Mouse (Mus musculus) MEL-GATA-1-ER (cell line): ENCODE data around the gene Rab37.

ENCODE experiments used
- DNase-seq: peaks from one replicate; pipeline ENCODE4 v3.0.0-alpha.2; 2012; ENCODE audit warnings: low read depth; ENCODE audit errors: extremely low read depth

Rab37 gene

GRCm38 (mm10) chr11:115164341-115164975, 73.2 kb downstream of the Rab37 start:
- no peak for DNase-seq

DNA sequence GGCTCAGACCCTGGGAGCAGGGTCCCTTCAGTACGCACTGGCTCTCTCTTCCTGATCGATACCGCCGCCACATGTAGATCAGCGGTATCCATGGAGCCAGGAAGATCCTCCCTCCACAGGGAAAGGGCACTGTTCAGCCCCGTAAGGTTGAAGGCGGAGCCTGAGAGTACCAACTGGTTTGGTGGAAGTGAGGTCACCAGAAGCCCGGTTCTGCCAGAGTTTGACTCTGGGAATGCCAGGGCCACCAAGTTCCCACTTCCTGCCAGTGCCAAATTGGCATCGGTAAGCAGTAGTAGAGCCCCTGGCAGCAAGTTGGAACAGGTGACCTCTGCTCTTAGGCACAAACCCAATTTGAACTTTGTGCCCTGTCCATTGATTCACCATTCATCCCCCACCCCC, 73.7 kb downstream of the Rab37 start:
- no peak for DNase-seq

DNA sequence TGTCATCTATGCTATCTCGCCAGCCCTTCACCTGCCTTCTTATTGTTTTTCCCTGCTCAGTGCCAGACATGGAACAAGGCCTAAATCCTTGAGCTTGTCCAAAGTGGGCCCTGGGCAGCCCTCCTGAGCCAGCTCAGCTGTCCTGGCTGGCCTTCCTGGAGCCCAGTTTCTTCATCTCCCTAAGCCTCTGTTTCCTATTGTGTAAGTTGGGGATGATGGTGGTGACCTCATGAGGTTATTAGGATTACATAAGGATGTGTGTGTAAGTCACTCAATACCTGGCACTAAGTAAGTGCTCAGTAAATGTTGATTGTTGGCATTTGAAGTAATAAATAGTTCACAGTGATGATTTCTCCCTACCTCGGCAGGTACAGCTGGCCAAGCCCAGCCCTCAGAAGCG, 75.5 kb downstream of the Rab37 start:
- no peak for DNase-seq

DNA sequence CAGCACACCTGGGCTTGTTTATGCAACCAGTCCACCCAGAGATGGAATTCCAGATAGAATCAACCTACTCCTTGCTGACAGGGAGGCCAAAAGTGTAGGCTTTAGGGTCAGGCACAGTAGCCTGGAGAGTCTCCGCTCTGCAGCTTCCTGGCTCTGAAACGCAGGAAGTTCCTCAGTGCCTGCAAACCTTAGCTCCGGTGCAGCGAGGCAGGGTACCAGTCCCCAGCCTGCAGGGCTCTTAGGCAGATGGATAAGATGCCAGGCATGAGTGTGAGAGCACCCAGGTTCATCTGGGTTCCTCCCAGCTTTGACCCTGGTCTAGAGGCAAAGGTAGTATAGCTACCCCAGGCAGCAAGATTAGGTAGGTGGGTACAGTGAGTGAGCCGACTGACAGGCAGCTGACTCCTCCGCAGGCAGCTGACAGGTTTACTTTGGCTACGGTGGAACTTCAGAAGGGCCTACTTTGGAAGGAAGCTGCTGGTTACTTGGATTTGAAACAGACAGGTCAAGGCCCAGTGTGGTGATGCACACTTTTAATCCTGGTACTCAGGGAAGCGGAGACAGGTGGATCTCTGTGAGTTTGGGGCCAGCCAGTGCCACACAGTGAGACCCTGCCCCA, 76.5 kb downstream of the Rab37 start:
- DNase-seq = no peak

- no peak for DNase-seq
Measured at GRCm38 (mm10) chr11:115169430-115169829, 78.2 kb downstream of the Rab37 start.

DNA sequence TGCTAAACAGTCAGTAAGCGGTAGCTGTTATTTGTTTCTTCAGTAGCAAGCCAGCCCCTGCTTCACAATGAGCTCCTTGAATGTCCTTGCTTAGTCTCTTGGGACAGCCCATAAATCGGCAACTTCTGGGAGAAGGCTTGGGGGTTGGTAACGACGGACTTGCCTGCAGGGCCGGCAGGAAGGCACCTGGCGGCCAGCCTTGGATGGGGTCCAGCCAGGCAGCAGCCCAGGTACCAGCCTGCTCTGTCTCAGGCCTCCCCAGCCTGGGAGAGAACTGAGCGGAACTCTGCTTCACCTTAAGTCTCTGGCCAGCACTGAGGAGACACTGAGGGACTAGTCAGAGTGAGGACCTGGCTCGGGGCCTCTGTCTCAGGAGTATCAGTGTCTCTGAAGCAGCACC, 79.9 kb downstream of the Rab37 start:
- no peak for DNase-seq

DNA sequence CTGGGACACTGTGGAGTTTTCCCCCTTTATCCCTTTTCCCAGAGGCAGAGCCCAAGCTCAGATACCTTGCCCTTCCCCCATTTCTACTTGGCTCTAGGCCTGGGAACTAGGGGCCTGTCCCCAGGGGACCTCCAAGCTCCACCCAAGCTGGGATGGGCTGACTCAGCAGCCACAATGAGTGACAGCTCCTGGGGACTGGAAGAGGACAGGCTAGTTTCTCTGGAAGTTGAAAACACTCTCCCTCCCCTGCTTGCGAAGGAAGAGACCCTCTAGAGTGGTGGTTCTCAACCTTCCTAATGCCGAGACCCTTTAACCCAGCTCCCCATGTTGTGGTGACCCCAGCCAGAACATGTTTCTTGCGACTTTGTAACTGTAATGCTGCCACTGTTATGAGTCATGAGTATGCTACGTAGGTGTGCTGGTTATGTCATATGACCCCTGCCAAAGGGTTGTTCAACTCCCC, 81.6 kb downstream of the Rab37 start:
- DNase-seq = no peak

DNA sequence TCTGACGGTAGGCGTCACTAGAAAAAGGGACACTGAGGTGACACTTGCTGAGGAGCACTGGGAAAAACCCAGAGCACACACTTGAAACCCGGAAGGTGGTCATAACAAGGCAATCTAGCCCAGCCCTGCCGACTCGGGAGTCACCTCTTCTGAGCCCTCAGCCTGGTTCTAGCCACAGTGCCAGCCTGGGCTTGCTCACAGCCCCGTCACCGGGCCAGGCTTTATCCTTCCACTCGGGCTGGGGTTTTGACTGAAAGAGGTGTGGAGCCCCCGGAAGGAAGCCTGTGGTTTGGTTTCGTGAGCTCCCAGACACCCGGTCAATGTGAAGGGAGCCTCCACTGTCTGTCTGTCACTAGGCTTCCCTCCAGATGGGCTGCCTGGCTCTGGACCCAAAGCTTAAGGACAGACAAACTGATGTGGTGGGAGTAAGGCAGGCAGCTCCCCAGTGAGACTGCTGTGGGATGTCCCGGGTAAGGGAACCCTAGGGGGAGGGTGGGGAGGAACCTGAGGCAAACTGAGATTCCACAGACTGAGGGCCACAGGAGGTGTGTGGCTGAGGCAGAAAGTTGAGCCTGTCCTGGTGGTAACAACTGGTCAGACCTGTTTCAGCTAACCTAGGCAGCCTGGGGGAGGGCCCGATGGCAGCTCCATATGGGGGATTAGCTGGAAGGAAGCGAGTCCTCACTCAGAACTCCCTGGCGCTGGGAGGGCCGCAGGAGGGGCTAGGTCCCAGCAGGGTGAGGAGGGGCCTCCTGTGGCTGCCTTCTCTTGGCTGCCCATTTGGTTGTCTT, 82.5 kb downstream of the Rab37 start:
- DNase-seq = no peak

GRCm38 (mm10) chr11:115176399-115177190, 85.4 kb downstream of the Rab37 start:
- no peak for DNase-seq

GRCm38 (mm10) chr11:115177559-115178195, 86.4 kb downstream of the Rab37 start:
- DNase-seq = no peak

- DNase-seq = no peak
Measured at GRCm38 (mm10) chr11:115178766-115179165, 87.5 kb downstream of the Rab37 start.

DNA sequence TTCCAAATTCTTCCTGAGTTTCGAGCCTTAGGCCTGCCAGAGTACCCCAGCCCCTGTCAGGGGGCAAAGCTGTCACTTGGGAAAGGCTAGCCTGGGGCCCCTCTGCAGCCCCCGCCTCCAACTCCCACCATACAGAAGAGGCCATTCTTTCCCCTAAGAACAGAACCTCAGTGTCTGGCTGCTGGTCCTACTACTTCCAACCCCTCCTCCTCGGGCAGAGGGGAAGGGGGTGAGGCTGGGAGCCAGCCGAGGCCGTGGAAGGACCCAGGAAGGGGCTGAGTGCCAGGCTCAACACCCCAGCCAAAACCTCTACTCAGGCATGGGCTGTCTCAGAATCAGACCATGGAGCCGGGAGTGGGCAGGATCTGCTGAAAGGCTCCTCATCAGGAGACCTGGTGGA, 88.0 kb downstream of the Rab37 start:
- DNase-seq = no peak

- DNase-seq = no peak
Measured at GRCm38 (mm10) chr11:115179881-115180280, 88.7 kb downstream of the Rab37 start.

- no peak for DNase-seq
Measured at GRCm38 (mm10) chr11:115181913-115182638, 90.8 kb downstream of the Rab37 start.

DNA sequence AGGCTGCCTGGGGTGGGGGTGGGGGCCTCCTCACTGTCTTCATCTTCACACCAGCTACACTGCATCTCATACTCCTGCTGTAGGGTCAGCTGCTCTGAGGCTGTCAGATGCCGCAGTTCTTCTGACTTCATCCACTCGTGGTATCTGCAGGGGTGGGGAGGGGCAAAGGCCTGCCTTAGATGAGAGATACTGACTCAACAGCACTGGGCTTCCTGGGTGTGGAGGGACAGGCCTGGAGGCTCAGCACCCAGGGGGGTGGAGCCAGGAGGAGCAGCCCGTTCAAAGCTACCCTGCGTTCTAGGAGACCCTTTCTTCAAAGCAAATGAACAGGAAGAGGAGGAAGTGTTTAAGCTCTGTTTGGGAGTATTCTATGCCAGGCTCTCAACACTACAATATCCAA, 93.7 kb downstream of the Rab37 start:
- DNase-seq = no peak

GRCm38 (mm10) chr11:115187224-115187639, 96.0 kb downstream of the Rab37 start, which contains the start of gene Tmem104:
Tmem104 (plus strand) TSS chr11:115187487.
- peak; percentile 90 for DNase-seq

GRCm38 (mm10) chr11:115187693-115188092, 96.5 kb downstream of the Rab37 start, which contains the start of gene Nat9:
Nat9 (minus strand) TSS chr11:115187859.
- no peak for DNase-seq

DNA sequence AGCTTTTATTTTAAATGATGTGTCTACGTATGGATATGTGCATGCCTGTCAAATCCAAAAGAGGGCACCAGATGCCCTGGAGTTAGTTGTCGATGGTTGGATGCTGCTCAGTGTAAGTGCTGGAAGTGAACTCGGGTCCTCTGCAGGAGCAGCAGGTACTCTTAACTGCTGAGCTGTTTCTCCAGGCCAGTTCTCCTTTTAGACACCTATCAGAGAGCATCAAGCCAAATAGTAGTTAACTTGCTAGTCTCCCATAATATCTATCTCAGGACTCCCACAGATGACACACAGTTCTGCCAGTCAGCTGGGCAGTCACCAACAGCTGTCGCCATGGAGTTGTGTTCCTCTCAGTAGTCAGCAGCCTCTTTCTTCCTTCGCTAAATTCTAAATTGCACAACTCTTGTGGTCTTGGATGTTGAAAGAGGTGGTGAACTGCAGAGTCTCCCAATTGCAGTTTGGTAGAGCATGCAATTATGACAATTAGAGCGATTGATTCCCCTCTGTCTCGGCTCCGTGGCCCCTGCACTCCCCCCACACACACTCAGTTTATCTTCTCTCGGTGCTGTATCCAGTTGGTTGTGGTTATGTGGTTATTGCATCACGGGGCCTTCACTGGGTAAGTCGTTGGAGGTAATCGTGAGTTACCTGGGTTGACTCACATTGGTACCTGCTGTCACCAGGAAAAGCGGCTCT, 97.5 kb downstream of the Rab37 start:
- DNase-seq = no peak

DNA sequence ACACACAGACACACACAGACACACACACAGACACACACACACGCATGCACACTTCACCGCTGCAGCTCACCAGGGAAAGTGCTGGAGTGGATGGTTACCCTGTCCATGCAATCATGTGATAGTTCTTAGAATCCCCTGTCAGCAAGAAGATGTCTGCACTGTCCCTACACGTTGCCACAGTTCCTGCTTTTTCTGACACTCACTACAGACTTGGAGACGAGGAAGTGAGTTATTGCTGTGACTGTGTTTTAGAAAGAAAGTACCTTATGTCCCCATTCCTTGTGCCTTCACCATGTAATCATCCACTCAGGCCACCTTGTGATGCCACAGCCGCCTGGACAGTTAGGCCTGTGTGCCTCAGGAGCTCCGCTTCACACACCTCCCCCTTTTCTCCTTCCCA, 98.1 kb downstream of the Rab37 start:
- no peak for DNase-seq

GRCm38 (mm10) chr11:115192180-115192579, 100.9 kb downstream of the Rab37 start:
- DNase-seq = no peak
